Mouse (Mus musculus) spleen, embryonic (tissue): ENCODE results near the gene Smok3c.
"Not testable (repeated sequence)": the region's sequence is repeated elsewhere in the genome, so short reads cannot be mapped to it uniquely, and the experiment has no call there.

Source experiments
- CTCF ChIA-PET: fragments of 350-600 bp; sonication (Branson Sonifier 250); formaldehyde crosslinking; loops from one replicate; lab custom pipeline; 2022; lab: Charles Lee

The Smok3c gene

GRCm38 (mm10) chr5:138052894-138053293, at the start of gene Smok3c:
Gene Smok3c, plus strand, starts transcription at chr5:138053194.
- CTCF ChIA-PET: not testable (repeated sequence)

- CTCF ChIA-PET: no interaction called here
Observed at GRCm38 (mm10) chr5:138009437-138009836, 43.6 kb upstream of the Smok3c start.

DNA sequence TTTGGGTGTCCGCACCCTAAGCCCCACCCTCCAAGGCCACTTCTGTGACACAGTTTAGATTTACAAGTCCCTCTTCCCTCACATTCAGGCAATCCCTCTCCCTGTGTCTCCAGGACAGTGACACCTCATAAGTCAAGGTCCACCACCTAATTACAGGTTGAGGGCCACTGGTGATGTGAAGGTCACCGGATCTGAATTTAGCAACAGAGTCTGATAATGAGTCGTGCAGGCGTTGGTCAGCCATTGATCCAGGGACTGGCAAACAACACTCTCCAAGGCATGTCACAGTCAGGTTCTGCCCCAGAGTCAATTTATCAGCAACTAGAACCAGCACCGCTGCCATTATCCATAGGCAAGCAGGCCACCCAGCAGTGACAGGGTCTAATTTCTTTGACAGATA, 40.6 kb upstream of the Smok3c start:
- CTCF ChIA-PET: no interaction called here

DNA sequence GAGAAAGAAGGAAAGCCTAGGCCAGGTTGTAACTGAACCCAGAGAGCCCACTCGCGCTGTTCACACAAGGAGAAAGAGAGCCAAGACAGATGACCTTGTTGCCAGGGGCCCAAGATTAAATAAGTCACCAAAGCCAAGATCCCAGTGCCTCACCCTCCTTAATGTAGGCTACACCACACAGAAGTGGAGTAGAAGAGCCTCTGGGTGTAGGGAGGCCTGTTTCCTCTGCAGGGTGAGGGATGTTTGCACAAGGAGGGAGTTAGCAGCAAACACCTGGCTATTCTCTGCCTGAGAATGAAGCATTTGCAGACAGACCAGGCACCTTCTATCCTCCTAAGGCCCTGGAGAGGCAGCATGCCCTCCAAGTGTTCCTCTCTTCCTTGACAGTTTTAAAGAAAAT, 36.5 kb upstream of the Smok3c start:
- CTCF ChIA-PET: no interaction called here

- CTCF ChIA-PET: no interaction called here
Observed at GRCm38 (mm10) chr5:138016997-138017396, 36.0 kb upstream of the Smok3c start.

- CTCF ChIA-PET: not testable (repeated sequence)
Observed at GRCm38 (mm10) chr5:138019577-138019976, 33.4 kb upstream of the Smok3c start.

- CTCF ChIA-PET: not testable (repeated sequence)
Observed at GRCm38 (mm10) chr5:138020961-138021479, 32.0 kb upstream of the Smok3c start, which contains the start of the genes Smok3a and Smok3b. Gene Smok3a, plus strand, starts transcription at chr5:138021261. Gene Smok3b, plus strand, starts transcription at chr5:138021429.

DNA sequence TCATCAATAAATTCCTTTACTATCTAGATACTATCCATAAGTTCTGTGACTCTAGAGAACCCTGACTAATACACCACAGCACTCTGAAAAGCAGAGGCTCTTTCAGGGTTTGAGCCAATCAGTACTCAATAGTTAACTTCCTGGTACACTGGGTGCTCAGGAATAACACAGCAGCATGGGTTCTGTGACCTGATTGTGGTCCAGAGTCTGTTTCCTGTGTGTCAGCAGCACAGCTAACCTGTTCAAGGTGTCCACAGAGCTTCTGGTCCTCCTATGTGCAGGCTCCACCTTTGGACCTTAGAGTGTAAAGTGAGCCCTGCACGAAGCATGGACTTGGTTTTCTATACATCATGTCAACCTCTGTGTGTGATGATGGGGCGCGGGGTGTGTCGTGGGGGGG, 20.8 kb downstream of the Smok3c start:
- CTCF ChIA-PET: no interaction called here

- CTCF ChIA-PET: no interaction called here
Observed at GRCm38 (mm10) chr5:138075684-138076083, 22.7 kb downstream of the Smok3c start.

GRCm38 (mm10) chr5:138076148-138076547, 23.2 kb downstream of the Smok3c start:
- CTCF ChIA-PET: no interaction called here

GRCm38 (mm10) chr5:138080456-138080855, 27.5 kb downstream of the Smok3c start:
- CTCF ChIA-PET: no interaction called here

GRCm38 (mm10) chr5:138081446-138081845, 28.5 kb downstream of the Smok3c start:
- CTCF ChIA-PET: interaction anchor here (0.6 kb wide), 1 partner anchor 307 kb away, joined by 7 read pairs; no protein-coding TSS in a partner anchor

DNA sequence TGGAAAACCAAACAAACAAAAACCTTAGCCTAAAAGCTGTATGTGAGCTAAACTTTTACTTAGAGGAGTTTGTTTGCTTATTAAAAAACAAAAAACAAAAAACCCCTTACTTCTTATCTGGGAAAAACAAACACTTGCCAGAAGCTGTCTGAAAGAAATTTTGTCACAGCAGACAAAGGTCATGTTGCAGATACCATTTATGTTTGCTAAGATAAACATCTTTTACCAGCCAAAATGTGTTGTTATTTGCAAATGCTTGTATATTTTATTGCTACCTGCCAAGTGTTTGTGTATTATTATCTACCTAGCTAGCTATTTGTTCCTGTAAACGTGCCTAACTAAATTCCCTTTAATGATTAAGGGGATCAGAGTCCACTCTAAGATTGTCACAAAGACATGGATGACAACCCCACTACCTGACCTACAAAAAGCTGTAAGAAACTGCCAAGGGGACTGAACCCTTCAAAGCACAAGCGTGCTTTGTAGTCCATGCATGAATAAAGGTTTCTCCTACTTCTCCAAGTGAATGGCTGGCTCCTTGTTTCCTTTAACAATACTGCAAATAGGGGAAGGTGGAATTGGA, 30.4 kb downstream of the Smok3c start:
- CTCF ChIA-PET: no interaction called here

DNA sequence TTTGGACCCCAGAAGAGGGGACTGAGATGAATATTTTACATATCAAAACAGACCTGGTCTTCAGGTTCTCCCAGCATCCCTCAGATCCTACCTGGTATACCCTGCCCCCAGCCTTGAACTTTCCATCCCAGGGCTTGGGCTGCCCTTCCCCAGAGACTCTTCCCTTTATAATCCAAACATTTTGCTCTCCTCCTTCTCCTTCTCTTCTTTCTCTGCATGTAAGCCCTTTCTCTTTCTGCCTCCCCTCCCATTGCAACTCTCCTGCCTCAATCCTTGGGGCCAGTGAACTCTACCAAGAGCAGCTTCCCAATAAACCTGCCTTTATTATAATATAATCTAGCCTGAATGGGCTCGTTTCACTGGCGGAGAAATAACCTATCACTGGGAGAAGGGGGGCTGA, 30.9 kb downstream of the Smok3c start:
- CTCF ChIA-PET: no interaction called here

GRCm38 (mm10) chr5:138084507-138084906, 31.5 kb downstream of the Smok3c start:
- CTCF ChIA-PET: interaction anchor here (1.1 kb wide), 1 partner anchor 33 kb away, joined by 3 read pairs; no protein-coding TSS in a partner anchor

- CTCF ChIA-PET: interaction anchor here (0.6 to 1.1 kb wide), 2 partner anchors 33 to 59 kb away, joined by 3 read pairs; no protein-coding TSS in a partner anchor
Observed at GRCm38 (mm10) chr5:138084996-138085395, 32.0 kb downstream of the Smok3c start, which contains the start of gene Zkscan1. Gene Zkscan1, plus strand, starts transcription at chr5:138085084.

GRCm38 (mm10) chr5:138085421-138085911, 32.5 kb downstream of the Smok3c start:
- CTCF ChIA-PET: interaction anchor here (0.6 to 1.1 kb wide), 2 partner anchors 32 to 59 kb away, joined by 3 read pairs; no protein-coding TSS in a partner anchor

GRCm38 (mm10) chr5:138086842-138087241, 33.8 kb downstream of the Smok3c start:
- CTCF ChIA-PET: no interaction called here

DNA sequence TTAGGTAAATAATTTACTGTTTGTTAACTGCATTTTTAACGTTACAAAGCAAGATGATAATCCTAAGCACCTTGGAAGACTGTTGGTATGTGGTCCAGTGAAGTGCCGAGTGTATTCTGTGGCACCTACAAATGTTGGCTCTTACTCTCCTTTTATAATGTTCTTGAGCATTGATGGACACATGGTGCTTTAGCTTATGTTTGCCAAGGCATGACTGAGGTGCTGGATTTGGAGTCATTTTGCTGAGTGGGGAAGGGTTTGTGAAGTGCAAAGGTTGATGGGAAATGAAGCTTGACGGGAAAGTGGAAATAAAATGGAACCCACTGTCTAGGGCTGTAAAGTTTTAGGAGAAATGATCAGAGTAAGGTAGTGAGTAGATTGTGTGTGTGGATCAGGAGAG, 35.4 kb downstream of the Smok3c start:
- CTCF ChIA-PET: interaction anchor here (0.6 kb wide), 1 partner anchor 10 kb away, joined by 4 read pairs; no protein-coding TSS in a partner anchor

- CTCF ChIA-PET: no interaction called here
Observed at GRCm38 (mm10) chr5:138089108-138089551, 36.1 kb downstream of the Smok3c start.

- CTCF ChIA-PET: no interaction called here
Observed at GRCm38 (mm10) chr5:138090271-138090670, 37.3 kb downstream of the Smok3c start.

DNA sequence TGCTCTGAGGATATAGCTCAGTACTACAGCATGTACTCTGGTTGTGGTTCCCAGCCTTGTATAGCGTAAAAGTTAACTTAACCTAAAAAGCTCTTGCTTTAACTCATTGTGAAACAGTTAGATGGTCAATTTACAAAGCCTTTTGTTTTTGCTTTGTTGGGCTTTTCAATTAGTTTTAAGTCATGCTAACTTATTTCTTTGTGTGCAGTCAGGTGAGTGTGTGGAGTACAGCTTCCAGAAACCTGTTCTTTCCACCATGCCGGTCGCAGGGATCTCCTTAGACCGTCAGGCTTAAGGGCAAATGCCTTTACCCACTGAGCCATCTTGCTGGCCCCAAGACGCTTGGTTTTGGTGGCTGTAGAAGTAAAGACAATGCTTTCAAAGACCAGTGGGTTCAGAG, 37.7 kb downstream of the Smok3c start:
- CTCF ChIA-PET: no interaction called here

DNA sequence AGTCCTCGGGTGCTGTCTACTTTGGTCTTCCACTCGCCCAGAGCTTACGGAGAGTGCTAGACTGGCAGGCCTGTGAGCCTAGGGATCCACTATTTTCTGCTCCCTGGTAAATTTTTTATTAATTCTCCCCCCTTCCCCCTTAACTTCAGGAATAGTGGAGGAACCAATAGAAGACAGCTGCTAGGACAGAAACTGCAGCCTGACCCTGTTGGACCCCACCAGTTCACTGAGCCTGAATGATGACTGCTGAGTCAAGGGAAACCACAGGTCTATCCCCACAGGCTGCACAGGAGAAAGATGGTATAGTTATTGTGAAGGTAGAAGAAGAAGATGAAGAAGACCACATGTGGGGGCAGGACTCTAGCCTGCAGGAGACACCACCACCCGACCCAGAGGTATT, 39.8 kb downstream of the Smok3c start:
- CTCF ChIA-PET: no interaction called here
